ENCODE assay signal across 30 mouse cellular contexts in the genomic region with DNA sequence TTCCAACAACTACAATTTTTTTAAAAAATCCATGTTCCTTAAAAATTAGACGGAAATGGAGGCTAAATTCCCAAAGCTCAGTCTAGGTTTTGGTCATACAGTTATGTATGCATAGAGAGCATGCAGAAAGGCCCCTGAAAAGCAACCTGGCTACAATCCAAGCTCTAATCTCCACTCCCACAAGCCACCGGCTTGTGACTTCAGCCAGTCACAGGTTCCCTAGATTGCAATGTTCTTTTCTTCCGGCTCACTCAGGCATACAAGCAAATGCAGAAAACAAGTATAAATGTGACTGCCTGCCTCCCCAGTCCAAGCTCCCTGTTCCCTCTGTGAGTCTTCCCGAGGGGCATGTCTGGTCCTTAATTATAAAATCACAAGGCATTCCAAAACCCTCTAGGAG.
DNase-seq lines count a peak whose midpoint lies in the region; ATAC-seq lines count a peak whose summit lies in the region.
"Had no signal": no experiment of that assay in that cellular context is flagged by ENCODE, and none has a peak within 500 bp of the region (broad histone marks: within the 10 kb centered on the region; RNA-seq: fewer than 3 reads in every experiment).

No protein-coding gene starts in this region.

- no peak overlapping the region for H3K4me2 ChIP-seq in heart, embryonic 15.5 days
- no peak overlapping the region for H3K4me2 ChIP-seq in kidney, embryonic 15.5 days
- H3K4me2 ChIP-seq in midbrain, embryonic 15.5 days = no peak overlapping the region
- H3K4me2 ChIP-seq: heart, embryonic 12.5 days; hindbrain, embryonic 15.5 days; limb, embryonic 15.5 days; liver, embryonic 13.5 days; neural tube, embryonic 13.5 days had no signal

- H3K9ac ChIP-seq in heart, embryonic 15.5 days = no peak overlapping the region
- H3K9ac ChIP-seq in kidney, embryonic 15.5 days = no peak overlapping the region
- no peak overlapping the region for H3K9ac ChIP-seq in midbrain, embryonic 15.5 days
- H3K9ac ChIP-seq: heart, embryonic 12.5 days; hindbrain, embryonic 15.5 days; limb, embryonic 15.5 days; liver, embryonic 13.5 days; neural tube, embryonic 13.5 days had no signal

- no peaks in the 10 kb centered on the region for H3K27me3 ChIP-seq in heart, embryonic 15.5 days
- H3K27me3 ChIP-seq in kidney, embryonic 15.5 days = no peaks in the 10 kb centered on the region
- no peaks in the 10 kb centered on the region for H3K27me3 ChIP-seq in midbrain, embryonic 10.5 days (ENCODE audit: low read depth, poor library complexity, severe bottlenecking)
- no peaks in the 10 kb centered on the region for H3K27me3 ChIP-seq in midbrain, embryonic 15.5 days (replicated peaks)
- H3K27me3 ChIP-seq: CH12.LX; heart, embryonic 12.5 days; hindbrain, embryonic 15.5 days; limb, embryonic 15.5 days; liver, embryonic 13.5 days; neural tube, embryonic 13.5 days had no signal

- no peaks in the 10 kb centered on the region for H3K36me3 ChIP-seq in heart, embryonic 15.5 days
- H3K36me3 ChIP-seq in kidney, embryonic 15.5 days = no peaks in the 10 kb centered on the region
- H3K36me3 ChIP-seq in midbrain, embryonic 10.5 days = no peaks in the 10 kb centered on the region
- H3K36me3 ChIP-seq in midbrain, embryonic 15.5 days (replicated peaks) = no peaks in the 10 kb centered on the region
- H3K36me3 ChIP-seq: heart, embryonic 12.5 days; hindbrain, embryonic 10.5 days; hindbrain, embryonic 15.5 days; limb, embryonic 10.5 days; limb, embryonic 15.5 days; liver, embryonic 13.5 days; neural tube, embryonic 13.5 days had no signal

- 33% methylated on average over 4 of the region's 4 CpGs for WGBS in heart, embryonic 15.5 days
- 36% methylated on average over 4 of the region's 4 CpGs for WGBS in kidney, embryonic 15.5 days
- WGBS in midbrain, embryonic 10.5 days = 67% methylated on average over 4 of the region's 4 CpGs
- WGBS in midbrain, embryonic 15.5 days = 37% methylated on average over 4 of the region's 4 CpGs

- H3K9me3 ChIP-seq in heart, embryonic 15.5 days (replicated peaks) = no peaks in the 10 kb centered on the region
- H3K9me3 ChIP-seq in kidney, embryonic 15.5 days (replicated peaks) = no peaks in the 10 kb centered on the region
- H3K9me3 ChIP-seq in midbrain, embryonic 10.5 days (replicated peaks) = no peaks in the 10 kb centered on the region
- no peaks in the 10 kb centered on the region for H3K9me3 ChIP-seq in midbrain, embryonic 15.5 days
- H3K9me3 ChIP-seq: heart, embryonic 12.5 days; hindbrain, embryonic 10.5 days; hindbrain, embryonic 15.5 days; limb, embryonic 10.5 days; limb, embryonic 15.5 days; liver, embryonic 13.5 days; neural tube, embryonic 13.5 days had no signal

- DNase-seq in cerebellum, postnatal 10 days = peak; percentile 6 to 12
- no peak for DNase-seq in cerebellum, adult 9-11 months
- no peak for DNase-seq in heart, adult 9 months (ENCODE audit: low spot score in 2 of 2)
- DNase-seq in kidney, adult 18-20 months = no peak
- DNase-seq in midbrain, embryonic 10.5 days (ENCODE audit: low spot score) = no peak
- DNase-seq: adrenal gland, adult 2 months; adrenal gland, postnatal 36 days; cerebellum, adult 2 months; cerebellum, postnatal 36 days; gastrocnemius, postnatal 14 days; kidney, adult 11 months; layer of hippocampus, adult 9-11 months; liver, embryonic 13.5 days; lung, adult 18-20 months; lung, postnatal 10 days; right cerebral cortex, postnatal 4 days; thymus, adult 2 months; thymus, postnatal 36 days had no signal

- H3K4me3 ChIP-seq in heart, embryonic 15.5 days = no peak overlapping the region
- no peak overlapping the region for H3K4me3 ChIP-seq in kidney, embryonic 15.5 days (replicated peaks)
- H3K4me3 ChIP-seq in midbrain, embryonic 10.5 days = no peak overlapping the region
- no peak overlapping the region for H3K4me3 ChIP-seq in midbrain, embryonic 15.5 days
- H3K4me3 ChIP-seq: heart, embryonic 12.5 days; hindbrain, embryonic 10.5 days; hindbrain, embryonic 15.5 days; limb, embryonic 10.5 days; limb, embryonic 15.5 days; liver, embryonic 13.5 days; neural tube, embryonic 13.5 days had no signal

- no peak for ATAC-seq in heart, embryonic 15.5 days (replicated peaks; ENCODE audit: insufficient number of reproducible peaks, insufficient read depth, low FRiP score, low read depth)
- ATAC-seq in kidney, embryonic 15.5 days (replicated peaks; ENCODE audit: low FRiP score) = no peak
- ATAC-seq in midbrain, embryonic 15.5 days (replicated peaks) = no peak
- ATAC-seq: activated CD4-positive, CD25-positive, alpha-beta regulatory T cell, adult 4 months; inflammation-experienced regulatory T-cells, adult 6 months had no signal

- H3K27ac ChIP-seq in heart, embryonic 15.5 days = 0 out of 2 replicates have a peak overlapping the region, but pooled peaks have one; percentile 24
- peak overlapping the region; percentile 48; the same call in 1 of the 2 replicates for H3K27ac ChIP-seq in kidney, embryonic 15.5 days
- H3K27ac ChIP-seq in midbrain, embryonic 10.5 days (replicated peaks) = 0 out of 2 replicates have a peak overlapping the region, but pooled peaks have one; percentile 9
- no peak overlapping the region for H3K27ac ChIP-seq in midbrain, embryonic 15.5 days
- H3K27ac ChIP-seq: hindbrain, embryonic 10.5 days; hindbrain, embryonic 15.5 days; limb, embryonic 10.5 days; limb, embryonic 15.5 days; liver, embryonic 13.5 days; neural tube, embryonic 13.5 days had no signal

- peaks cover 11% of the 10 kb centered on the region; the same call in 1 of the 2 replicates for H3K4me1 ChIP-seq in heart, embryonic 15.5 days (replicated peaks)
- H3K4me1 ChIP-seq in kidney, embryonic 15.5 days = peaks cover 24% of the 10 kb centered on the region
- H3K4me1 ChIP-seq in midbrain, embryonic 10.5 days = peaks cover 4% of the 10 kb centered on the region
- H3K4me1 ChIP-seq in midbrain, embryonic 15.5 days = no peaks in the 10 kb centered on the region
- H3K4me1 ChIP-seq: hindbrain, embryonic 15.5 days; limb, embryonic 15.5 days; liver, embryonic 13.5 days had no signal

Comparison
In these comparisons a context has a peak if more than half of its experiments do, and no peak if none do; other contexts are left out.
1. DNase-seq: peak in cerebellum, postnatal 10 days (2 of 2); none in cerebellum, adult 9-11 months (single experiment), heart, adult 9 months (0 of 2), kidney, adult 18-20 months (single experiment) and midbrain, embryonic 10.5 days (single experiment).